Mouse (Mus musculus) myocyte (in vitro differentiated cells): ENCODE data around the gene Tmem132d. TPM values are rescaled to one million over a fixed set of nuclear protein-coding genes. Genes with fewer than 3 reads are reported as not detected.

Experiments used
- H3K27me3 ChIP-seq: one replicate; pipeline ENCODE4 v1.6.1; 2011; ENCODE audit not compliant: control insufficient read depth, insufficient read depth, insufficient read length
- H3K36me3 ChIP-seq: one replicate; pipeline ENCODE4 v1.6.1; 2011; ENCODE audit not compliant: control insufficient read depth, insufficient read depth
- H3K4me2 ChIP-seq: one replicate; pipeline ENCODE4 v1.6.1; 2011; ENCODE audit warnings: low read depth, control low read depth
- H3K4me3 ChIP-seq: one replicate; pipeline ENCODE4 v1.5.1; 2011; ENCODE audit warnings: mild to moderate bottlenecking, control low read depth, moderate library complexity
- H3K79me2 ChIP-seq: one replicate; pipeline ENCODE4 v1.6.1; 2011; ENCODE audit not compliant: control insufficient read depth, insufficient read depth
- H3ac ChIP-seq: one replicate; pipeline ENCODE4 v1.6.1; 2011; ENCODE audit not compliant: control insufficient read depth, insufficient read length
- CEBPB ChIP-seq: IDR thresholded peaks from 2 replicates; pipeline ENCODE4 v1.6.1; 2011; ENCODE audit warnings: mild to moderate bottlenecking, moderate library complexity; ENCODE audit not compliant: poor library complexity, insufficient read depth, severe bottlenecking
- E2F4 ChIP-seq: IDR thresholded peaks from one replicate; pipeline ENCODE4 v1.6.1; 2011; ENCODE audit warnings: mild to moderate bottlenecking, control low read depth, moderate library complexity; ENCODE audit not compliant: insufficient read depth
- MAX ChIP-seq: IDR thresholded peaks from one replicate; pipeline ENCODE4 v1.6.1; 2011; ENCODE audit warnings: low read depth, mild to moderate bottlenecking, control low read depth
- MYOD1 ChIP-seq, 3 experiments: IDR thresholded peaks; one replicate each; pipeline ENCODE4 v1.6.1; 2011; ENCODE audit warnings: control low read depth in 2 of 3, low read depth in 2 of 3, mild to moderate bottlenecking in 2 of 3, moderate library complexity in 1 of 3; ENCODE audit not compliant: insufficient read length in 2 of 3, control insufficient read depth in 1 of 3
- MYOG ChIP-seq, 3 experiments: IDR thresholded peaks; one replicate each; pipeline ENCODE4 v1.6.1; 2011; ENCODE audit warnings: control low read depth in 2 of 3, low read depth in 2 of 3, mild to moderate bottlenecking in 2 of 3; ENCODE audit not compliant: insufficient read length in 2 of 3, control insufficient read depth in 1 of 3, insufficient read depth in 1 of 3
- POLR2A ChIP-seq: IDR thresholded peaks from one replicate; pipeline ENCODE4 v1.6.1; 2011; ENCODE audit warnings: low read depth, mild to moderate bottlenecking, control low read depth, moderate library complexity; ENCODE audit not compliant: insufficient read length
- POLR2AphosphoS2 ChIP-seq: IDR thresholded peaks from one replicate; pipeline ENCODE4 v1.6.1; 2011; ENCODE audit warnings: low read depth, control low read depth; ENCODE audit not compliant: insufficient read length
- REST ChIP-seq: IDR thresholded peaks from one replicate; pipeline ENCODE4 v1.6.1; 2011; ENCODE audit warnings: mild to moderate bottlenecking, control low read depth, moderate library complexity; ENCODE audit not compliant: insufficient read depth, insufficient read length
- SRF ChIP-seq: IDR thresholded peaks from one replicate; pipeline ENCODE4 v1.6.1; 2011; ENCODE audit warnings: low read depth; ENCODE audit not compliant: control insufficient read depth, insufficient read length
- TCF12 ChIP-seq: IDR thresholded peaks from one replicate; pipeline ENCODE4 v1.6.1; 2011; ENCODE audit warnings: mild to moderate bottlenecking, control low read depth; ENCODE audit not compliant: poor library complexity, insufficient read depth, severe bottlenecking
- TCF3 ChIP-seq: IDR thresholded peaks from one replicate; pipeline ENCODE4 v1.6.1; 2011; ENCODE audit warnings: low read depth, control low read depth; ENCODE audit not compliant: insufficient read length
- USF1 ChIP-seq: IDR thresholded peaks from one replicate; pipeline ENCODE4 v1.6.1; 2011; ENCODE audit warnings: low read depth, mild to moderate bottlenecking, control low read depth, moderate library complexity
- polyA plus RNA-seq: library from polyadenylated mRNA; unstranded; fragments of >200 nt; fragmentation: generic; extraction: Trizol; gene quantifications from one replicate; pipeline ENCODE4 v1.2.1, GENCODE M21; 2012; ENCODE audit warnings: missing spikeins

The Tmem132d gene
- polyA plus RNA-seq, 1 experiment, result not detected

DNA sequence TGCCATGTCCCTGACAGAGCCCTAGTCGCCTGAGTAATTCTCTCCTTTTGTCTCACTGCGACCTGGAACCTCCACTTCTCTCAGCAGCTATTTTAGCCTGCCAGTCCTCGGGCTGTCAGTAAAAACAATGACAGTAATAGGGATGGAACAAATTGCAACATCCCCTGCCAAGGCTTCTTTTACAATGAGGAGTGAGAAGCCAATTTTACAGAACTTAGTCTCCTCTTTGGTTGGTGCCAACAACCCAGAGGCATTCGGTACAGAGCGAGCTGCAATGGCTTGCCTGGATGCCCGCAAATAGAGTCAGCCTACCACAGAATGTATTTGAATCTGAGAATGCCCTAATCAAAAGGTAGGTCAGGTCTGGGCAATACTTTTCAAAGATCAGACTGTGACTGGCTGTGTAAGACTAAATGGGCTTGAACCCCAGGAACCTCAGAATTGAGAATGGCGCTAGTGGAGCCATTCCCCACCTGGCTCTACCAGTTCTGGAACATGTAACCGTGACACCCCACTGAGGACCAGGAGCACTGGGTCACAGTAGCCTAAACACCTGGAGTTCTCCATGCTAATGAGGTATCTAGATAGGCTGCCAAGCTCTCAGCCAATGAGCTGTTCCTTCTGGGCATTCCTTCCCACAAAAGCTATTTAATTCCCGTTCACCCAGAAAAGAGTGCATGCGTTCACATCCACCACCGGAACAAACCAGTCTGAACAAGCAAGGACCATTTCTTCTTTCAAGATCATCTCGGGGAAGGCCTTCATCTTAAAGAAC lies 273.8 kb downstream of the Tmem132d start:
- TF ChIP-seq MYOG (IDR thresholded peaks at IDR 0.05; ENCODE audit: control insufficient read depth in 1 of 3, insufficient read depth in 1 of 3, insufficient read length in 2 of 3, low read depth in 2 of 3) (no peak), SRF (no peak), E2F4 (no peak)
- Histone ChIP-seq H3K79me2 (no peaks in the 10 kb centered on the region), H3K4me3 (no peak overlapping the region), H3K4me2 (no peak overlapping the region), H3K27me3 (no peaks in the 10 kb centered on the region), H3K36me3 (no peaks in the 10 kb centered on the region), H3ac (no peak overlapping the region)

DNA sequence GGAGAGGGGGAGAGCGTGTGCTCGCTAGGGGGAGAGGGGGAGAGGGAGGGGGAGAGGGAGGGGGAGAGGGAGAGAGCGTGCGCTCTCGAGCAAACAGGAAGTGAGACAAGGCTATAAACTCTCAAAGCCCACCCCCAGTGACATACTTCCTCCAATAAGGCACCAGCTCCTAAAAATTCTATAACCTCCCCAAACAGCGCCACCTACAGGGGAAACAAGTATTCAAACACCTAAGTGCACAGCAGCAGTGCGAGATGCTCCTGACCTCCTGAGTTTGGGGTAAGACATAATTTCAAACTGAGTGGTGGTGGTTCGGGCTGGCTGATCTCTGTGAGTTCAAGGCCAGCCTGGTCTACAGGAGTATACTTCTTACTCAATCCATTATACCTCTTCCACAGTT lies 281.4 kb downstream of the Tmem132d start:
- Histone ChIP-seq H3K4me2 (no peak overlapping the region), H3K79me2 (no peaks in the 10 kb centered on the region), H3ac (no peak overlapping the region), H3K4me3 (no peak overlapping the region), H3K36me3 (no peaks in the 10 kb centered on the region), H3K27me3 (no peaks in the 10 kb centered on the region)
- TF ChIP-seq CEBPB (no peak), REST (no peak), SRF (no peak), USF1 (no peak), POLR2A (no peak), POLR2AphosphoS2 (no peak), MYOG (IDR thresholded peaks at IDR 0.05; ENCODE audit: control insufficient read depth in 1 of 3, insufficient read depth in 1 of 3, insufficient read length in 2 of 3, low read depth in 2 of 3) (no peak), TCF12 (no peak), MYOD1 (IDR thresholded peaks at IDR 0.05; ENCODE audit: control insufficient read depth in 1 of 3, insufficient read length in 2 of 3, low read depth in 2 of 3) (no peak), TCF3 (no peak), MAX (no peak), E2F4 (no peak)

GRCm38 (mm10) chr5:128146901-128147645 lies 285.8 kb downstream of the Tmem132d start:
- TF ChIP-seq MYOG (IDR thresholded peaks at IDR 0.05; ENCODE audit: control insufficient read depth in 1 of 3, insufficient read depth in 1 of 3, insufficient read length in 2 of 3, low read depth in 2 of 3) (no peak), MYOD1 (IDR thresholded peaks at IDR 0.05; ENCODE audit: control insufficient read depth in 1 of 3, insufficient read length in 2 of 3, low read depth in 2 of 3) (no peak), USF1 (no peak), E2F4 (no peak)
- no peaks in the 10 kb centered on the region for H3K27me3 ChIP-seq
- H3K79me2 ChIP-seq, result no peaks in the 10 kb centered on the region
- no peaks in the 10 kb centered on the region for H3K36me3 ChIP-seq
- H3K4me3 ChIP-seq, result no peak overlapping the region
- no peak overlapping the region for H3K4me2 ChIP-seq
- H3ac ChIP-seq, result no peak overlapping the region

DNA sequence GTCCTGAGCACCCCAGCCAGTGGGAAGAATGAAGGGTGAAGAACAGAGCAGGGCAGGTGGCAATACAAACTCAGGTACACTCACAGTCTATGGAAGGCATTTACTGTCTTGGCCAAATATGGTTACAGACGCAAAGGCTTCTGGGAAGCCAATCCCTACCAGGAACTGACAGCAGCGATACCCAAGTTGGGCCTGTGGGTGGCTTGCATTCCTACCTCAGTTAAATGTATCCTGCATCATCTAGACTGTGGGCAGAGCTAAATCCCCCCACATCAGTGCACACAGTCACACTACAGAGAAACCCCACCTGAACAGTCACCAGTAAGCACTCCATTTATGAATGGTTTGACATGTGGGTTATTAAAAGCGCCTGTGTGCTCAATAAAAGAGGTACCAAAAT lies 288.1 kb downstream of the Tmem132d start:
- Histone ChIP-seq H3K36me3 (no peaks in the 10 kb centered on the region), H3K4me2 (no peak overlapping the region), H3K27me3 (no peaks in the 10 kb centered on the region), H3K4me3 (no peak overlapping the region), H3ac (no peak overlapping the region), H3K79me2 (no peaks in the 10 kb centered on the region)
- TF ChIP-seq POLR2AphosphoS2 (no peak), MAX (no peak), MYOG (IDR thresholded peaks at IDR 0.05; ENCODE audit: control insufficient read depth in 1 of 3, insufficient read depth in 1 of 3, insufficient read length in 2 of 3, low read depth in 2 of 3) (no peak), SRF (no peak), TCF3 (no peak)

DNA sequence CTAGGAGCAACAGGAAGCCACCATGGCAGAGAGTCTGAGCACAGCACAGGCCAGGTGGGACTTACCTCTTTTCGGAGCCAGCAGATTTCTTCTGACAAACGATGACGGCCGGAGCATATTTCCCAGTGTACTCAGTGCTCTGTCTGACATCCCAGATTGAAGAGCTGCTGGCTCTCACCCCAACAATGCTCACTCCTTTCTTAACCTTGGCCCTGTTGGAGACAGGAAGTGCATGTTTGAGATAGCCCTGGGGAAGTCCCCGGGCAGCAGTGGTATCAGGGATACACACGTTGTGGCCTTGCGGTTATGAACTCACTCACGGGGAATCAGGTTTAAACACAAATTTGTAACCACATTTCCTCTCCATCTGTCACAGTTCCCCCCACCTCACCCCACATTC lies 296.1 kb downstream of the Tmem132d start:
- TF ChIP-seq MAX (no peak), TCF3 (no peak), POLR2AphosphoS2 (no peak), USF1 (no peak), E2F4 (no peak), SRF (no peak)
- no peak overlapping the region for H3K4me2 ChIP-seq
- H3K36me3 ChIP-seq, result no peaks in the 10 kb centered on the region
- no peaks in the 10 kb centered on the region for H3K27me3 ChIP-seq
- H3K79me2 ChIP-seq, result no peaks in the 10 kb centered on the region
- no peak overlapping the region for H3K4me3 ChIP-seq
- no peak overlapping the region for H3ac ChIP-seq
